Mouse (Mus musculus): ENCODE results near the gene Asb18. TPM values are rescaled to one million over a fixed set of nuclear protein-coding genes. Genes with fewer than 3 reads are reported as not detected.

Gene Asb18
- total and polyA plus RNA-seq, 3 experiments, result not detected

DNA sequence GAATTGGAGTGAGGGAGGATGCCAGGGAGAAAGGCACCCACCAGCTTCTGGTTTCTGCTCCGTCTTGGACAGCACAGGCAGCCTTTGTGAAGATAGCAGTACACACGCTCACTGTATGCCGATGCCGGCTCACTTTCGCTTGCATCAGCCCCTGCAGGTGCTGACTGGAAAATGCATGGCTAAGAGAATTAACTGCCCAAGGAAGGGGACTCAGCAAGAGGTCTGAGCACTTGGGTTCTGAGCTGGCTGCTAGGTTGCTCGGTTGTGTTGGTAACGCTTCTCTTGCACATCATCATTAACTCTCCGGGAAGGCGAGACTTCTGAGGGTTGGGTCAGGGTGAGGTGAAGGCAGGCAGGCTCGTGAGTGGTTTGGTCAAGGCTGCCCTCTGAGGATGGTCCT is 92.7 kb downstream of the Asb18 start:
- TF ChIP-seq NRF1 (IDR thresholded peaks at IDR 0.05; ENCODE audit: insufficient read depth, low read depth, low read length, poor library complexity, severe bottlenecking), result no peak
- no peak for TF ChIP-seq MAX (IDR thresholded peaks at IDR 0.05; ENCODE audit: low read length)
- no peak for TF ChIP-seq E2F4 (IDR thresholded peaks at IDR 0.05; ENCODE audit: borderline replicate concordance, low read depth, low read length)
- no peak for TF ChIP-seq POLR2AphosphoS2 (IDR thresholded peaks at IDR 0.05; ENCODE audit: low read length)
- TF ChIP-seq RAD21 (IDR thresholded peaks at IDR 0.05; ENCODE audit: low read depth, low read length), result no peak
- no peak for TF ChIP-seq TBP (IDR thresholded peaks at IDR 0.05; ENCODE audit: low read depth, low read length)
- TF ChIP-seq MYB (IDR thresholded peaks at IDR 0.05; ENCODE audit: low read depth, low read length), result no peak
- TF ChIP-seq SIN3A (IDR thresholded peaks at IDR 0.05; ENCODE audit: low read length), result no peak
- no peak for TF ChIP-seq NELFE (IDR thresholded peaks at IDR 0.05; ENCODE audit: low read depth, low read length)
- no peak for TF ChIP-seq MAFK (IDR thresholded peaks at IDR 0.05; ENCODE audit: borderline replicate concordance, low read depth, low read length)
- no peak overlapping the region for H3K9ac ChIP-seq (ENCODE audit: control insufficient read depth, low read depth, low read length, poor library complexity, severe bottlenecking)
- no peak for DNase-seq (ENCODE audit: low read depth, low spot score)
- H3K36me3 ChIP-seq (ENCODE audit: control insufficient read depth in 1 of 2, insufficient read depth in 2 of 2, low read length in 2 of 2), result no peaks in the 10 kb centered on the region
- no peak overlapping the region for H3K4me3 ChIP-seq (ENCODE audit: control insufficient read depth in 1 of 2, insufficient read depth in 1 of 2, low read depth in 2 of 2, low read length in 2 of 2)
- no peak overlapping the region for H3K27ac ChIP-seq (ENCODE audit: control insufficient read depth, low read depth, low read length)
- H3K79me2 ChIP-seq (ENCODE audit: control insufficient read depth, insufficient read depth, low read length, poor library complexity), result no peaks in the 10 kb centered on the region
- H3K9me3 ChIP-seq (replicated peaks; ENCODE audit: insufficient read depth, low read length), result no peaks in the 10 kb centered on the region
- no peaks in the 10 kb centered on the region for H3K4me1 ChIP-seq (ENCODE audit: control insufficient read depth in 1 of 2, insufficient read depth in 2 of 2, low read length in 2 of 2)
- H3K27me3 ChIP-seq (ENCODE audit: control insufficient read depth in 1 of 2, insufficient read depth in 2 of 2, low read length in 2 of 2), result no peaks in the 10 kb centered on the region

- no peaks in the 10 kb centered on the region for H3K79me2 ChIP-seq (ENCODE audit: control insufficient read depth, insufficient read depth, low read length, poor library complexity)
- no peak overlapping the region for H3K27ac ChIP-seq (ENCODE audit: control insufficient read depth, low read depth, low read length)
- no peaks in the 10 kb centered on the region for H3K9me3 ChIP-seq (replicated peaks; ENCODE audit: insufficient read depth, low read length)
- H3K36me3 ChIP-seq (ENCODE audit: control insufficient read depth in 1 of 2, insufficient read depth in 2 of 2, low read length in 2 of 2), result no peaks in the 10 kb centered on the region
- no peaks in the 10 kb centered on the region for H3K27me3 ChIP-seq (ENCODE audit: control insufficient read depth in 1 of 2, insufficient read depth in 2 of 2, low read length in 2 of 2)
- no peak overlapping the region for H3K9ac ChIP-seq (ENCODE audit: control insufficient read depth, low read depth, low read length, poor library complexity, severe bottlenecking)
- no peaks in the 10 kb centered on the region for H3K4me1 ChIP-seq (ENCODE audit: control insufficient read depth in 1 of 2, insufficient read depth in 2 of 2, low read length in 2 of 2)
- DNase-seq (ENCODE audit: low read depth, low spot score), result no peak
- no peak overlapping the region for H3K4me3 ChIP-seq (ENCODE audit: control insufficient read depth in 1 of 2, insufficient read depth in 1 of 2, low read depth in 2 of 2, low read length in 2 of 2)
- no peak for TF ChIP-seq CHD2 (IDR thresholded peaks at IDR 0.05; ENCODE audit: low read length)
- TF ChIP-seq GATA1 (IDR thresholded peaks at IDR 0.05; ENCODE audit: low read depth, low read length), result no peak
- TF ChIP-seq EP300 (IDR thresholded peaks at IDR 0.05; ENCODE audit: low read depth in 1 of 2, low read length in 2 of 2), result no peak
These were observed 95.3 kb downstream of the Asb18 start for GRCm38 (mm10) chr1:89919206-89919605.

DNA sequence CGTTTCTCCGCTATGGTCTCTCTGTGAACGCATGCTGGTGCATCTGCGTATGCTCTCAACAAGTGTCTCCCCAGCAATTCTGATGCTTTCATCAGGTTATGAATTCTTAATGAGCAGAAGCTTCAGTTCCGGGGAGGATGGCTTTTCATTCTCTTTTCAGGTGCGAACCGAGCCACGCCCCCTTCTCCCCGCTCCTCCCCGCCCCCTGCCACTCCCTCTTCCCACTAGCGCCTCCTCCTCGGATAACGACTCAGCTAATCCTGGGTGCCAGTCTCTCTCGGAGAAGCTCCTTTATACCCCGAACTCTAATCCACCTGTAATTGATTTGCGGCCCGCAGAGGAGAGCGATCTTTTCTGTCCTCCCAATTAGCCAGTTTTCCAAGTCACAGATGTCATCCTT is 96.4 kb downstream of the Asb18 start:
- no peaks in the 10 kb centered on the region for H3K36me3 ChIP-seq (ENCODE audit: control insufficient read depth in 1 of 2, insufficient read depth in 2 of 2, low read length in 2 of 2)
- no peak overlapping the region for H3K4me3 ChIP-seq (ENCODE audit: control insufficient read depth in 1 of 2, insufficient read depth in 1 of 2, low read depth in 2 of 2, low read length in 2 of 2)
- no peaks in the 10 kb centered on the region for H3K79me2 ChIP-seq (ENCODE audit: control insufficient read depth, insufficient read depth, low read length, poor library complexity)
- no peak overlapping the region for H3K27ac ChIP-seq (ENCODE audit: control insufficient read depth, low read depth, low read length)
- H3K9me3 ChIP-seq (replicated peaks; ENCODE audit: insufficient read depth, low read length), result no peaks in the 10 kb centered on the region
- no peak for DNase-seq (ENCODE audit: low read depth, low spot score)
- H3K27me3 ChIP-seq (ENCODE audit: control insufficient read depth in 1 of 2, insufficient read depth in 2 of 2, low read length in 2 of 2), result no peaks in the 10 kb centered on the region
- no peak for TF ChIP-seq USF1 (IDR thresholded peaks at IDR 0.05; ENCODE audit: low read depth, low read length)
- no peak for TF ChIP-seq TAL1 (IDR thresholded peaks at IDR 0.05; ENCODE audit: low read length)
- TF ChIP-seq USF2 (IDR thresholded peaks at IDR 0.05; ENCODE audit: borderline replicate concordance in 1 of 2, insufficient read depth in 1 of 2, low read depth in 1 of 2, low read length in 2 of 2), result no peak
- TF ChIP-seq NRF1 (IDR thresholded peaks at IDR 0.05; ENCODE audit: insufficient read depth, low read depth, low read length, poor library complexity, severe bottlenecking), result no peak
- no peak for TF ChIP-seq NELFE (IDR thresholded peaks at IDR 0.05; ENCODE audit: low read depth, low read length)
- no peak for TF ChIP-seq MYB (IDR thresholded peaks at IDR 0.05; ENCODE audit: low read depth, low read length)
- TF ChIP-seq E2F4 (IDR thresholded peaks at IDR 0.05; ENCODE audit: borderline replicate concordance, low read depth, low read length), result no peak
- TF ChIP-seq POLR2AphosphoS2 (IDR thresholded peaks at IDR 0.05; ENCODE audit: low read length), result no peak
- no peak for TF ChIP-seq ELF1 (IDR thresholded peaks at IDR 0.05; ENCODE audit: low read depth, low read length)
- TF ChIP-seq MAFK (IDR thresholded peaks at IDR 0.05; ENCODE audit: borderline replicate concordance, low read depth, low read length), result no peak
- TF ChIP-seq RCOR1 (IDR thresholded peaks at IDR 0.05; ENCODE audit: low read depth, low read length), result no peak
- no peak for TF ChIP-seq EP300 (IDR thresholded peaks at IDR 0.05; ENCODE audit: low read depth in 1 of 2, low read length in 2 of 2)
- no peak for TF ChIP-seq BHLHE40 (IDR thresholded peaks at IDR 0.05; ENCODE audit: borderline replicate concordance, low read depth, low read length)
- TF ChIP-seq CHD2 (IDR thresholded peaks at IDR 0.05; ENCODE audit: low read length), result no peak
- no peak for TF ChIP-seq MAX (IDR thresholded peaks at IDR 0.05; ENCODE audit: low read length)
- no peak for TF ChIP-seq MAZ (IDR thresholded peaks at IDR 0.05; ENCODE audit: low read depth, low read length)
- TF ChIP-seq CHD1 (IDR thresholded peaks at IDR 0.05; ENCODE audit: low read depth, low read length), result no peak
- no peaks in the 10 kb centered on the region for H3K4me1 ChIP-seq (ENCODE audit: control insufficient read depth in 1 of 2, insufficient read depth in 2 of 2, low read length in 2 of 2)
- no peak overlapping the region for H3K9ac ChIP-seq (ENCODE audit: control insufficient read depth, low read depth, low read length, poor library complexity, severe bottlenecking)
